Mouse (Mus musculus): ENCODE results near the gene Ccnk. TPM values are rescaled to one million over a fixed set of nuclear protein-coding genes. Genes with fewer than 3 reads are reported as not detected.
A peak's percentile ranks its signal among the peaks of the same experiment; 100 is the strongest.

The Ccnk gene
- 10 to 100 TPM; 31.6 to 34.3 TPM for total RNA-seq (2021)
- long read RNA-seq, partial matches to known transcripts = 0 of 3 reads
- long read RNA-seq, other reads (novel, unspliced or antisense) = 3 of 3 reads

GRCm38 (mm10) chr12:108179321-108180266 is at the start of gene Ccnk:
Gene Ccnk (plus strand): TSS chr12:108179579.
- DNase-seq (ENCODE audit: low spot score in 2 of 2) = peak; percentile 100

- DNase-seq (ENCODE audit: low spot score in 2 of 2) = no peak
Observed at GRCm38 (mm10) chr12:108132450-108133070, 46.8 kb upstream of the Ccnk start.

GRCm38 (mm10) chr12:108133181-108133580 is 46.2 kb upstream of the Ccnk start:
- no peak for DNase-seq (ENCODE audit: low spot score in 2 of 2)

GRCm38 (mm10) chr12:108135610-108136208 is 43.7 kb upstream of the Ccnk start:
- DNase-seq (ENCODE audit: low spot score in 2 of 2) = no peak

GRCm38 (mm10) chr12:108143624-108144498 is 35.5 kb upstream of the Ccnk start:
- no peak for DNase-seq (ENCODE audit: low spot score in 2 of 2)

GRCm38 (mm10) chr12:108145198-108145597 is 34.2 kb upstream of the Ccnk start:
- DNase-seq (ENCODE audit: low spot score in 2 of 2) = no peak

GRCm38 (mm10) chr12:108149764-108150163 is 29.6 kb upstream of the Ccnk start:
- DNase-seq (ENCODE audit: low spot score in 2 of 2) = no peak

GRCm38 (mm10) chr12:108152743-108153142 is 26.6 kb upstream of the Ccnk start:
- DNase-seq (ENCODE audit: low spot score in 2 of 2) = no peak

- no peak for DNase-seq (ENCODE audit: low spot score in 2 of 2)
Observed at GRCm38 (mm10) chr12:108159863-108160262, 19.5 kb upstream of the Ccnk start.

GRCm38 (mm10) chr12:108162036-108162435 is 17.3 kb upstream of the Ccnk start:
- peak in 1 of 2 experiments; percentile 65 for DNase-seq (ENCODE audit: low spot score in 2 of 2)

- DNase-seq (ENCODE audit: low spot score in 2 of 2) = no peak
Observed at GRCm38 (mm10) chr12:108163706-108164105, 15.7 kb upstream of the Ccnk start.

GRCm38 (mm10) chr12:108168909-108169308 is 10.5 kb upstream of the Ccnk start:
- DNase-seq (ENCODE audit: low spot score in 2 of 2) = no peak

GRCm38 (mm10) chr12:108170467-108170866 is 8.9 kb upstream of the Ccnk start:
- DNase-seq (ENCODE audit: low spot score in 2 of 2) = no peak

- no peak for DNase-seq (ENCODE audit: low spot score in 2 of 2)
Observed at GRCm38 (mm10) chr12:108171336-108171735, 8.0 kb upstream of the Ccnk start.

GRCm38 (mm10) chr12:108172639-108173038 is 6.7 kb upstream of the Ccnk start:
- no peak for DNase-seq (ENCODE audit: low spot score in 2 of 2)

GRCm38 (mm10) chr12:108174606-108175505 is 4.5 kb upstream of the Ccnk start:
- DNase-seq (ENCODE audit: low spot score in 2 of 2) = no peak

GRCm38 (mm10) chr12:108176366-108176765 is 3.0 kb upstream of the Ccnk start:
- no peak for DNase-seq (ENCODE audit: low spot score in 2 of 2)

- peak; percentile 42 to 63 for DNase-seq (ENCODE audit: low spot score in 2 of 2)
Observed at GRCm38 (mm10) chr12:108178331-108179245, 791 bp upstream of the Ccnk start.

GRCm38 (mm10) chr12:108179246-108179320 is 296 bp upstream of the Ccnk start, which contains the start of gene Setd3:
Gene Setd3 (minus strand): TSS chr12:108179314.
- DNase-seq (ENCODE audit: low spot score in 2 of 2) = no peak
